Mouse (Mus musculus) ES-E14 (cell line): ENCODE data around the gene Slco2b1.

Experiments used
- HCFC1 ChIP-seq: IDR thresholded peaks from 2 replicates; pipeline ENCODE4 v1.6.1; 2012; ENCODE audit warnings: low read length, inconsistent platforms, borderline replicate concordance; ENCODE audit not compliant: insufficient read depth
- MAFK ChIP-seq: IDR thresholded peaks from 2 replicates; pipeline ENCODE4 v1.6.1; 2014; ENCODE audit warnings: mild to moderate bottlenecking, low read depth, low read length, inconsistent platforms; ENCODE audit not compliant: insufficient read depth
- ZC3H11A ChIP-seq: IDR thresholded peaks from 2 replicates; pipeline ENCODE4 v1.6.1; 2012; ENCODE audit warnings: low read depth, mild to moderate bottlenecking, inconsistent platforms, low read length, borderline replicate concordance
- ZNF384 ChIP-seq: IDR thresholded peaks from 2 replicates; pipeline ENCODE4 v1.6.1; 2012; ENCODE audit warnings: low read depth, low read length, inconsistent platforms

- no peak for TF ChIP-seq ZC3H11A
- TF ChIP-seq HCFC1: no peak
- no peak for TF ChIP-seq ZNF384
- TF ChIP-seq MAFK: no peak
These were observed 46.3 kb downstream of the Slco2b1 start for GRCm38 (mm10) chr7:99664571-99665485.
